Mouse (Mus musculus): ENCODE measurements around the gene Rgs7.

GRCm38 (mm10) chr1:175469087-175469788 is 23.1 kb downstream of the Rgs7 start:
- TF ChIP-seq CTCF (IDR thresholded peaks at IDR 0.05; ENCODE audit: low read depth) (no peak), EP300 (optimal IDR thresholded peaks at IDR 0.05) (no peak)

Measured in stomach, postnatal 0 days (tissue).